Comparison of ENCODE assay signal across 26 mouse cellular contexts in the genomic region with DNA sequence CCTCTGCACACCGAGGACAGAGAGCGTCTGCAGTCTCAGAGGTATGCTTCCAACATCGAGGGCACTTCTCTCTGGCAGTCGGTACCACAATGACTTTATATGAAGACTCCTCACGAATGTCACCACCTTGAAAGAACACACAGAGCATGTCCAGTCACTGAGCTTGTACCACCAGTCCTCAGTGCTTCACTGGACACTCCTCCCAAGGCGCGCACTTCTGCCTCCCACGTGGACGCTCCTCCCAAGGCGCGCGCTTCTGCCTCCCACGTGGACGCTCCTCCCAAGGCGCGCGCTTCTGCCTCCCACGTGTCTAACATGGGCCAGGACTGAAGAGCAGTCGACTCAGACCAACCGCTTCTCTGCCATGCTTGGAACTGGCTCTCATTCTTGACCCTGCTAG. TPM values are rescaled to one million over a fixed set of nuclear protein-coding genes. Genes with fewer than 3 reads are reported as not detected.
DNase-seq lines count a peak whose midpoint lies in the region; ATAC-seq and TF ChIP-seq lines count a peak whose summit lies in the region.
"Had no signal": no experiment of that assay in that cellular context is flagged by ENCODE, and none has a peak within 500 bp of the region (broad histone marks: within the 10 kb centered on the region; RNA-seq: fewer than 3 reads in every experiment).

No protein-coding gene starts in this region.

- no peaks in the 10 kb centered on the region for H3K9me3 ChIP-seq in intestine, postnatal 0 days (ENCODE audit: control insufficient read depth)
- no peaks in the 10 kb centered on the region for H3K9me3 ChIP-seq in intestine, embryonic 15.5 days
- no peaks in the 10 kb centered on the region for H3K9me3 ChIP-seq in kidney, postnatal 0 days (replicated peaks; ENCODE audit: low read length)
- H3K9me3 ChIP-seq: embryonic facial prominence, embryonic 10.5 days; embryonic facial prominence, embryonic 13.5 days; forebrain, embryonic 10.5 days; forebrain, embryonic 13.5 days; hindbrain, embryonic 12.5 days; hindbrain, embryonic 15.5 days had no signal

- no peak for ATAC-seq in intestine, postnatal 0 days
- no peak for ATAC-seq in intestine, embryonic 15.5 days
- ATAC-seq in kidney, postnatal 0 days (replicated peaks; ENCODE audit: low FRiP score, low read depth): peak; percentile 61
- ATAC-seq: CD4-positive, CD25-positive, alpha-beta regulatory T cell, adult 4 months; forebrain, embryonic 13.5 days; forebrain, embryonic 16.5 days had no signal

- TF ChIP-seq POLR2A in small intestine, adult 2 months (IDR thresholded peaks at IDR 0.05; ENCODE audit: low read depth, low read length): no peak

- 86% methylated on average over 20 of the region's 20 CpGs for WGBS in intestine, postnatal 0 days
- 93% methylated on average over 20 of the region's 20 CpGs for WGBS in intestine, embryonic 15.5 days
- 83% methylated on average over 20 of the region's 20 CpGs for WGBS in kidney, postnatal 0 days
- 85% methylated on average over 20 of the region's 20 CpGs for WGBS in small intestine, adult 2 months

- no peak overlapping the region for H3K9ac ChIP-seq in intestine, postnatal 0 days (ENCODE audit: low read depth, low read length)
- no peak overlapping the region for H3K9ac ChIP-seq in intestine, embryonic 15.5 days
- no peak overlapping the region for H3K9ac ChIP-seq in kidney, postnatal 0 days (ENCODE audit: low read depth, low read length)
- H3K9ac ChIP-seq: embryonic facial prominence, embryonic 13.5 days; forebrain, embryonic 13.5 days; hindbrain, embryonic 12.5 days; hindbrain, embryonic 15.5 days had no signal

- no peaks in the 10 kb centered on the region; the same call in 1 of the 2 replicates for H3K4me1 ChIP-seq in intestine, postnatal 0 days (replicated peaks; ENCODE audit: control insufficient read depth, insufficient read depth, low read length)
- no peaks in the 10 kb centered on the region for H3K4me1 ChIP-seq in intestine, embryonic 15.5 days (replicated peaks)
- no peaks in the 10 kb centered on the region for H3K4me1 ChIP-seq in kidney, postnatal 0 days (replicated peaks; ENCODE audit: insufficient read depth, low read length)
- peaks cover 25% of the 10 kb centered on the region for H3K4me1 ChIP-seq in small intestine, adult 2 months (ENCODE audit: control insufficient read depth, insufficient read depth, insufficient read length, low read length)
- H3K4me1 ChIP-seq: embryonic facial prominence, embryonic 10.5 days; embryonic facial prominence, embryonic 13.5 days; forebrain, embryonic 10.5 days; hindbrain, embryonic 12.5 days; hindbrain, embryonic 15.5 days had no signal

- peaks cover 68% of the 10 kb centered on the region for H3K36me3 ChIP-seq in intestine, postnatal 0 days (ENCODE audit: control insufficient read depth, insufficient read depth)
- peaks cover 24% of the 10 kb centered on the region for H3K36me3 ChIP-seq in intestine, embryonic 15.5 days
- peaks cover 52% of the 10 kb centered on the region for H3K36me3 ChIP-seq in kidney, postnatal 0 days (ENCODE audit: insufficient read depth, low read length)
- peaks cover 43% of the 10 kb centered on the region for H3K36me3 ChIP-seq in small intestine, adult 2 months (ENCODE audit: control insufficient read depth, insufficient read depth, low read length)

- no peak overlapping the region for H3K4me2 ChIP-seq in intestine, postnatal 0 days (replicated peaks; ENCODE audit: low read depth)
- H3K4me2 ChIP-seq in intestine, embryonic 15.5 days (replicated peaks): no peak overlapping the region
- no peak overlapping the region for H3K4me2 ChIP-seq in kidney, postnatal 0 days (ENCODE audit: low read length)
- H3K4me2 ChIP-seq: embryonic facial prominence, embryonic 13.5 days; forebrain, embryonic 13.5 days; heart, embryonic 11.5 days; hindbrain, embryonic 12.5 days; hindbrain, embryonic 15.5 days had no signal

- peak overlapping the region; percentile 36; the same call in 1 of the 2 replicates for H3K27ac ChIP-seq in intestine, postnatal 0 days (ENCODE audit: low read depth, low read length)
- H3K27ac ChIP-seq in intestine, embryonic 15.5 days: no peak overlapping the region
- H3K27ac ChIP-seq in kidney, postnatal 0 days: no peak overlapping the region
- H3K27ac ChIP-seq in small intestine, adult 2 months (ENCODE audit: insufficient read depth, low read depth, low read length): peak overlapping the region; percentile 74
- H3K27ac ChIP-seq: embryonic facial prominence, embryonic 10.5 days; embryonic facial prominence, embryonic 13.5 days; forebrain, embryonic 10.5 days; forebrain, embryonic 13.5 days; heart, adult 2 months; hindbrain, embryonic 12.5 days; hindbrain, embryonic 15.5 days had no signal

- no peaks in the 10 kb centered on the region for H3K27me3 ChIP-seq in intestine, postnatal 0 days (replicated peaks; ENCODE audit: control insufficient read depth, insufficient read depth, low read length)
- no peaks in the 10 kb centered on the region for H3K27me3 ChIP-seq in intestine, embryonic 15.5 days (replicated peaks)
- no peaks in the 10 kb centered on the region for H3K27me3 ChIP-seq in kidney, postnatal 0 days (ENCODE audit: insufficient read depth, low read length)
- no peaks in the 10 kb centered on the region for H3K27me3 ChIP-seq in small intestine, adult 2 months (ENCODE audit: control insufficient read depth, insufficient read depth, low read length)
- H3K27me3 ChIP-seq: embryonic facial prominence, embryonic 13.5 days; forebrain, embryonic 13.5 days; hindbrain, embryonic 12.5 days; hindbrain, embryonic 15.5 days had no signal

- TF ChIP-seq CTCF in intestine, postnatal 0 days (IDR thresholded peaks at IDR 0.05; ENCODE audit: low read depth): no peak
- TF ChIP-seq CTCF in kidney, postnatal 0 days (IDR thresholded peaks at IDR 0.05; ENCODE audit: low read depth): no peak
- TF ChIP-seq CTCF in small intestine, adult 2 months (IDR thresholded peaks at IDR 0.05; ENCODE audit: extremely low read depth, insufficient read length, insufficient replicate concordance, low read depth, low read length): no peak

- DNase-seq in kidney, postnatal 0 days (ENCODE audit: low spot score): no peak
- DNase-seq in kidney, postnatal 10 days: no peak
- DNase-seq in testis, postnatal 10 days (ENCODE audit: low spot score): peak; percentile 32
- no peak for DNase-seq in testis, postnatal 14 days (ENCODE audit: low spot score)
- no peak for DNase-seq in lung, postnatal 14 days
- DNase-seq: adrenal gland, adult 8-10 months; adrenal gland, postnatal 25 days; cerebellum, adult 11-12 months; cerebellum, adult 8-10 months; cerebellum, postnatal 10 days; cerebellum, postnatal 36 days; embryo, embryonic 11 days; gastrocnemius, postnatal 25 days; heart, adult 2 months had no signal

- no peak overlapping the region for H3K4me3 ChIP-seq in intestine, postnatal 0 days (ENCODE audit: low read depth, low read length)
- H3K4me3 ChIP-seq in intestine, embryonic 15.5 days (replicated peaks): no peak overlapping the region
- no peak overlapping the region for H3K4me3 ChIP-seq in kidney, postnatal 0 days (replicated peaks; ENCODE audit: low read depth, low read length)
- H3K4me3 ChIP-seq in small intestine, adult 2 months (ENCODE audit: low read depth, low read length): no peak overlapping the region
- H3K4me3 ChIP-seq: embryonic facial prominence, embryonic 10.5 days; embryonic facial prominence, embryonic 13.5 days; forebrain, embryonic 10.5 days; forebrain, embryonic 13.5 days; heart, adult 2 months; hindbrain, embryonic 12.5 days; hindbrain, embryonic 15.5 days had no signal

RNA-seq across cellular contexts. Expression of gene Iars2, which starts 42.1 kb away (rescaled TPM):
- 64.1 and 64.9 TPM in 2 replicates for polyA plus RNA-seq in intestine, postnatal 0 days (2015; fragmentation: Nextera tagmentation; extraction: Ambion mirVana)
- polyA plus RNA-seq in intestine, embryonic 15.5 days (2015; fragmentation: Nextera tagmentation; extraction: Ambion mirVana): 61.9 and 66.9 TPM in 2 replicates
- 31.4 and 33.6 TPM in 2 replicates for polyA plus RNA-seq in kidney, postnatal 0 days (2015; fragmentation: Nextera tagmentation; extraction: Ambion mirVana)
- polyA plus RNA-seq in small intestine, adult 2 months (2012; rRNA removed): 7.9 and 9.0 TPM in 2 replicates

RNA-seq across cellular contexts. Expression of gene Bpnt1, which starts 44.9 kb away (rescaled TPM):
- 302 and 311 TPM in 2 replicates for polyA plus RNA-seq in intestine, postnatal 0 days (2015; fragmentation: Nextera tagmentation; extraction: Ambion mirVana)
- 210 and 233 TPM in 2 replicates for polyA plus RNA-seq in intestine, embryonic 15.5 days (2015; fragmentation: Nextera tagmentation; extraction: Ambion mirVana)
- polyA plus RNA-seq in kidney, postnatal 0 days (2015; fragmentation: Nextera tagmentation; extraction: Ambion mirVana): 108 and 130 TPM in 2 replicates
- 323 and 340 TPM in 2 replicates for polyA plus RNA-seq in small intestine, adult 2 months (2012; rRNA removed)

Comparison
In these comparisons a context has a peak if more than half of its experiments do, and no peak if none do; other contexts are left out.
1. H3K27ac ChIP-seq: peak in intestine, postnatal 0 days (single experiment) and small intestine, adult 2 months (single experiment); none in intestine, embryonic 15.5 days (single experiment) and kidney, postnatal 0 days (single experiment).